Mouse (Mus musculus) forebrain, embryonic 16.5 days (tissue): ENCODE results near the gene Glipr2. TPM values are rescaled to one million over a fixed set of nuclear protein-coding genes. Genes with fewer than 3 reads are reported as not detected.

ENCODE experiments used
- polyA plus RNA-seq: library from polyadenylated mRNA; unstranded; fragments of >200 nt; fragmentation: Nextera tagmentation; extraction: Ambion mirVana; gene quantifications from 2 replicates; pipeline ENCODE4 v1.2.1, GENCODE M21; 2015

Gene Glipr2
- polyA plus RNA-seq, 1 experiment from 2014 or later, result 27.2 TPM

Other genes starting within 250 kb of the Glipr2 start
- 0.09 TPM in 1 of 2 replicates, not detected in the other for gene Olfr71, start 247.1 kb upstream of the Glipr2 start, polyA plus RNA-seq
- 0.34 and 0.47 TPM in 2 replicates for gene Hrct1, start 230.2 kb upstream of the Glipr2 start, polyA plus RNA-seq
- gene Spaar, start 227.4 kb upstream of the Glipr2 start, polyA plus RNA-seq, result 0.10 and 0.16 TPM in 2 replicates
- gene Olfr159, start 186.4 kb upstream of the Glipr2 start, polyA plus RNA-seq, result not detected in 2 replicates
- not detected in 2 replicates for gene Olfr156, start 133.5 kb upstream of the Glipr2 start, polyA plus RNA-seq
- gene Olfr157, start 117.2 kb upstream of the Glipr2 start, polyA plus RNA-seq, result not detected in 2 replicates
- not detected in 2 replicates for gene Olfr155, start 105.8 kb upstream of the Glipr2 start, polyA plus RNA-seq
- gene Reck, start 81.9 kb upstream of the Glipr2 start, polyA plus RNA-seq, result 4.8 and 5.1 TPM in 2 replicates
- not detected in 2 replicates for gene Ccin, start 26.1 kb downstream of the Glipr2 start, polyA plus RNA-seq
- 296 and 297 TPM in 2 replicates for gene Clta, start 47.1 kb downstream of the Glipr2 start, polyA plus RNA-seq
- 29.2 and 30.6 TPM in 2 replicates for gene Gne, start 126.8 kb downstream of the Glipr2 start, polyA plus RNA-seq